Mouse (Mus musculus) liver, embryonic 13.5 days (tissue): ENCODE data around the gene Zfp511. TPM values are rescaled to one million over a fixed set of nuclear protein-coding genes. Genes with fewer than 3 reads are reported as not detected.
A peak's percentile ranks its signal among the peaks of the same experiment; 100 is the strongest.

Source experiments
- ATAC-seq: fragments of 200-750 bp; cut with Nextera tagmentation; 2 replicates; pipeline ENCODE4 v1.8.0; 2017; ENCODE audit warnings: low read depth, mild to moderate bottlenecking, moderate number of reproducible peaks, moderate library complexity
- DNase-seq: peaks from one replicate; pipeline ENCODE4 v3.0.0; 2022
- H3K27ac ChIP-seq: fragments of 300-500 bp; sonication (generic); 2 replicates; pipeline ENCODE4 v1.5.1; 2015; ENCODE audit warnings: moderate library complexity, mild to moderate bottlenecking, inconsistent platforms
- H3K27me3 ChIP-seq: fragments of 300-500 bp; sonication (generic); 2 replicates; pipeline ENCODE4 v1.6.1; 2015; ENCODE audit warnings: mild to moderate bottlenecking, inconsistent platforms
- H3K36me3 ChIP-seq: fragments of 300-500 bp; sonication (generic); 2 replicates; pipeline ENCODE4 v1.6.1; 2015; ENCODE audit warnings: mild to moderate bottlenecking, inconsistent platforms
- H3K4me1 ChIP-seq: fragments of 300-500 bp; sonication (generic); replicated peaks from 2 replicates; pipeline ENCODE4 v1.6.1; 2015; ENCODE audit warnings: inconsistent platforms
- H3K4me2 ChIP-seq: fragments of 300-500 bp; sonication (generic); 2 replicates; pipeline ENCODE4 v1.6.1; 2015; ENCODE audit warnings: inconsistent platforms, mild to moderate bottlenecking, moderate library complexity
- H3K4me3 ChIP-seq: fragments of 300-500 bp; sonication (generic); replicated peaks from 2 replicates; pipeline ENCODE4 v1.5.1; 2015; ENCODE audit warnings: mild to moderate bottlenecking, inconsistent platforms
- H3K9ac ChIP-seq: fragments of 300-500 bp; sonication (generic); 2 replicates; pipeline ENCODE4 v1.6.1; 2015; ENCODE audit warnings: mild to moderate bottlenecking, inconsistent platforms
- H3K9me3 ChIP-seq: fragments of 300-500 bp; sonication (generic); replicated peaks from 2 replicates; pipeline ENCODE4 v1.6.1; 2016; ENCODE audit warnings: inconsistent platforms
- WGBS: fragments of 180-500 bp; shearing (Covaris S2); methylation state at CpG from one replicate; pipeline ENCODE4 v1.1.7; 2015; ENCODE audit not compliant: insufficient replicate concordance; 5-methylcytosine and 5-hydroxymethylcytosine counted together
- microRNA-seq: library from miRNA; unstranded; fragments of <30 nt; microRNA quantifications from one replicate; pipeline ENCODE4, GENCODE M21; 2016
- polyA plus RNA-seq: library from polyadenylated mRNA; unstranded; fragments of >200 nt; fragmentation: Nextera tagmentation; extraction: Ambion mirVana; gene quantifications from 2 replicates; pipeline ENCODE4 v1.2.1, GENCODE M21; 2015

Zfp511 gene
- polyA plus RNA-seq, 1 experiment from 2014 or later, result 23.6 TPM

GRCm38 (mm10) chr7:140067397-140067796 lies 31.2 kb downstream of the Zfp511 start:
- Histone ChIP-seq H3K4me1 (no peaks in the 10 kb centered on the region), H3K9ac (no peak overlapping the region), H3K4me3 (no peak overlapping the region), H3K9me3 (no peaks in the 10 kb centered on the region), H3K36me3 (no peaks in the 10 kb centered on the region), H3K4me2 (no peak overlapping the region), H3K27ac (no peak overlapping the region), H3K27me3 (peaks cover 53% of the 10 kb centered on the region)
- ATAC-seq, result no peak
- 41% methylated on average over 6 of the region's 6 CpGs for WGBS
- DNase-seq, result no peak

- ATAC-seq (peak; percentile 43), DNase-seq (no peak)
- H3K9me3 ChIP-seq, result no peaks in the 10 kb centered on the region
- peaks cover 36% of the 10 kb centered on the region for H3K27me3 ChIP-seq
- WGBS, result 26% methylated on average over 39 of the region's 39 CpGs
- no peaks in the 10 kb centered on the region for H3K4me1 ChIP-seq
- no peaks in the 10 kb centered on the region for H3K36me3 ChIP-seq
- peak overlapping the region; percentile 28 for H3K4me3 ChIP-seq
- H3K4me2 ChIP-seq, result peak overlapping the region; percentile 55
- 0 out of 2 replicates have a peak overlapping the region, but pooled peaks have one; percentile 6 for H3K9ac ChIP-seq
- no peak overlapping the region for H3K27ac ChIP-seq
Measured at GRCm38 (mm10) chr7:140070042-140070711, 34.0 kb downstream of the Zfp511 start.

- ATAC-seq (no peak), DNase-seq (no peak)
- no peaks in the 10 kb centered on the region for H3K36me3 ChIP-seq
- 54% methylated on average over 6 of the region's 6 CpGs for WGBS
- H3K4me2 ChIP-seq, result no peak overlapping the region
- no peaks in the 10 kb centered on the region for H3K4me1 ChIP-seq
- no peak overlapping the region for H3K9ac ChIP-seq
- no peak overlapping the region for H3K27ac ChIP-seq
- no peaks in the 10 kb centered on the region for H3K9me3 ChIP-seq
- peaks cover 45% of the 10 kb centered on the region for H3K27me3 ChIP-seq
- no peak overlapping the region for H3K4me3 ChIP-seq
Measured at GRCm38 (mm10) chr7:140077698-140078097, 41.5 kb downstream of the Zfp511 start.

GRCm38 (mm10) chr7:140078711-140079110 lies 42.5 kb downstream of the Zfp511 start:
- WGBS, result 5% methylated on average over 5 of the region's 5 CpGs
- H3K27me3 ChIP-seq, result peaks cover 49% of the 10 kb centered on the region

GRCm38 (mm10) chr7:140080503-140081156 lies 44.4 kb downstream of the Zfp511 start:
- H3K27ac ChIP-seq, result no peak overlapping the region
- H3K9ac ChIP-seq, result no peak overlapping the region
- ATAC-seq (no peak), DNase-seq (no peak)
- H3K9me3 ChIP-seq, result no peaks in the 10 kb centered on the region
- WGBS, result 8% methylated on average over 24 of the region's 24 CpGs
- H3K36me3 ChIP-seq, result no peaks in the 10 kb centered on the region
- H3K4me2 ChIP-seq, result no peak overlapping the region
- H3K4me3 ChIP-seq, result no peak overlapping the region
- H3K27me3 ChIP-seq, result peaks cover 45% of the 10 kb centered on the region
- H3K4me1 ChIP-seq, result no peaks in the 10 kb centered on the region

More at GRCm38 (mm10) chr7:140078711-140079110, 42.5 kb downstream of the Zfp511 start:
- Histone ChIP-seq H3K4me1 (no peaks in the 10 kb centered on the region), H3K36me3 (no peaks in the 10 kb centered on the region), H3K9me3 (no peaks in the 10 kb centered on the region), H3K4me2 (no peak overlapping the region), H3K27ac (no peak overlapping the region), H3K9ac (no peak overlapping the region), H3K4me3 (no peak overlapping the region)
- ATAC-seq (no peak), DNase-seq (peak; percentile 35)

DNA sequence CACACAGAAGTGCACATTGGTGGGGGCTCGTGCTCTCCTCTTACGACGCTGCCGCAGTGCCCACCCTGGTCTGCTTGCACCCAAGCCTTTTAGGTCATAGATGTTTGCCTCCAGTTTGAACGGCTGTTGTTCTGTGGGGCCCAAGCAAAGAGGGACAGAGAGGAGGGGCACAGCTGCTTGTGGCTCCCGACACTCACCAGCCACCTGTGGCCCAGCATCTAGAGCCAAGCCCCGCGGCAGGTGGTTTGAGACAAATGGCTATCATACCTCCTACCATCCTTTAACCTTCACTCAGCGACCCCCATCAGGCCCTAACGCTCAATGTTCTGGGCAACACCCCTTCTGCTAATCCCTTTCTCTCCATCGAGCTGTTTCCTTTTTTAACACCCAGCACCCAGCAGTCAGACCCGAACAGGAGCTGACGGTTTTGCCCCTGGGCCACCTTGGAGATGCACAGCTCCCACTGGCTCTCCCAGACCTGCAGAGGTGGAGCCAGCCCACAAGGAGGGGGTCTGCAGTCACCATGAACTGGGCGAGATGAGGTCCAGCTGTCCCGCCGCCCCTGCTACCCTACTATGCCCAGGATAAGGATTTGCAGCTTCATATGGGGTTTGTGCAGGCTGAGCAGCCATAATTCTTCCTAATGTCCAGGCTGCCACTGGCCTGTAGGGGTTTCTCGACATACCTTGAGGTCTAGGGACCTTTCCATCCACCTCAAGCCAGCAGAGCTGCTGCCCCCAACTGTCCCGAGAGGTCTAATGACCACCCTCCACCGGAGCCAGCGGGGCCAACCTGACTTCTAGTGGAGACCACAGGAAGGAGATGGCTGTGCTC lies 45.4 kb downstream of the Zfp511 start:
- Histone ChIP-seq H3K36me3 (no peaks in the 10 kb centered on the region), H3K27me3 (peaks cover 45% of the 10 kb centered on the region), H3K4me3 (no peak overlapping the region), H3K4me2 (no peak overlapping the region), H3K27ac (no peak overlapping the region), H3K4me1 (no peaks in the 10 kb centered on the region), H3K9ac (no peak overlapping the region), H3K9me3 (no peaks in the 10 kb centered on the region)
- no peak for DNase-seq
- no peak for ATAC-seq
- WGBS, result 28% methylated on average over 20 of the region's 20 CpGs

DNA sequence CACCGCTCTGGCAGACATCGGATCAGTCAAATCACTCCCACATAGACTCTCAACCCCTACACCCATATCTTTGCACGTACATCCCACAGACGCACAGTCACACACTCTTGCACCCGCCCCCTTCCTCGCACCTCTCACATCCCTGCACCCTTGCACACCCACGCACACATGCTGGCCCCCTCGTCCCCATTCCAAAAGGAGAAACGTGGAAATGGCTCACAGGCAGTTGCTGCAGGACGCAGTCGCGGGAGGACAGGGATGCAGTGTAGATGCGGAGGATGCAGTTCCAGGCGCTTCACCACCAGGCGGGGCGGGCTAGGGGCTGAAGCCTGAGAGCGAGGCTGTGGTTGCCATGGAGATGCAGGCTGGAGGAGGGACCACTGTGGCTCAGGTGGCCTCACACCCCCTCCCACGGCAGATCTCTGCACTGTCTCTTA lies 46.1 kb downstream of the Zfp511 start, which contains the start of gene Caly:
Gene Caly, minus strand, starts transcription at position 307 of the 437 bp plus-strand sequence.
- no peaks in the 10 kb centered on the region for H3K36me3 ChIP-seq
- peaks cover 45% of the 10 kb centered on the region for H3K27me3 ChIP-seq
- H3K9ac ChIP-seq, result no peak within 1 kb of the TSS
- H3K4me1 ChIP-seq, result no peaks in the 10 kb centered on the region
- ATAC-seq (0 out of 2 replicates have a peak, but pooled peaks have one; percentile 20), DNase-seq (no peak)
- no peaks in the 10 kb centered on the region for H3K9me3 ChIP-seq
- H3K4me3 ChIP-seq, result no peak within 1 kb of the TSS
- WGBS, result 11% methylated on average over 18 of the region's 18 CpGs
- H3K4me2 ChIP-seq, result no peak within 1 kb of the TSS
- H3K27ac ChIP-seq, result no peak within 1 kb of the TSS

Small RNA genes lying within 50 kb of the gene (microRNA-seq; reads per million reads assigned to microRNA genes)
- gene Mir7062, result not detected

Other genes with a start within 250 kb of the Zfp511 start
- not detected in 2 replicates for gene Adgra1, start 202.2 kb upstream of the Zfp511 start, polyA plus RNA-seq
- 0.02 TPM in 1 of 2 replicates, not detected in the other for gene Kndc1, start 141.7 kb upstream of the Zfp511 start, polyA plus RNA-seq
- gene Utf1, start 92.6 kb upstream of the Zfp511 start, polyA plus RNA-seq, result not detected in 2 replicates
- not detected in 2 replicates for gene 6430531B16Rik, start 57.6 kb upstream of the Zfp511 start, polyA plus RNA-seq
- 0.27 and 0.46 TPM in 2 replicates for gene Adam8, start 43.8 kb upstream of the Zfp511 start, polyA plus RNA-seq
- gene Tubgcp2, start 278 bp downstream of the Zfp511 start, polyA plus RNA-seq, result 28.8 and 31.3 TPM in 2 replicates
- gene Msx3, start 12.7 kb downstream of the Zfp511 start, polyA plus RNA-seq, result not detected in 2 replicates
- 0.12 and 0.33 TPM in 2 replicates for gene Caly, start 46.2 kb downstream of the Zfp511 start, polyA plus RNA-seq
- gene Prap1, start 57.0 kb downstream of the Zfp511 start, polyA plus RNA-seq, result not detected in 2 replicates
- 6.8 and 7.6 TPM in 2 replicates for gene Fuom, start 66.0 kb downstream of the Zfp511 start, polyA plus RNA-seq
- 10.5 and 10.9 TPM in 2 replicates for gene Paox, start 79.4 kb downstream of the Zfp511 start, polyA plus RNA-seq
- gene Echs1, start 80.1 kb downstream of the Zfp511 start, polyA plus RNA-seq, result 80.0 and 93.8 TPM in 2 replicates
- gene Mtg1, start 101.2 kb downstream of the Zfp511 start, polyA plus RNA-seq, result 20.3 and 21.1 TPM in 2 replicates
- gene Sprn, start 118.5 kb downstream of the Zfp511 start, polyA plus RNA-seq, result 0.02 TPM in 1 of 2 replicates, not detected in the other
- gene Olfr522, start 128.4 kb downstream of the Zfp511 start, polyA plus RNA-seq, result not detected in 2 replicates
- gene Olfr523, start 136.8 kb downstream of the Zfp511 start, polyA plus RNA-seq, result not detected in 2 replicates
- gene Olfr524, start 169.6 kb downstream of the Zfp511 start, polyA plus RNA-seq, result not detected in 2 replicates
- gene Cd163l1, start 181.9 kb downstream of the Zfp511 start, polyA plus RNA-seq, result 0.03 and 0.07 TPM in 2 replicates
- gene 5830411N06Rik, start 210.9 kb downstream of the Zfp511 start, polyA plus RNA-seq, result not detected in 2 replicates